35 mouse cellular contexts compared by ENCODE assay signal in the genomic region with DNA sequence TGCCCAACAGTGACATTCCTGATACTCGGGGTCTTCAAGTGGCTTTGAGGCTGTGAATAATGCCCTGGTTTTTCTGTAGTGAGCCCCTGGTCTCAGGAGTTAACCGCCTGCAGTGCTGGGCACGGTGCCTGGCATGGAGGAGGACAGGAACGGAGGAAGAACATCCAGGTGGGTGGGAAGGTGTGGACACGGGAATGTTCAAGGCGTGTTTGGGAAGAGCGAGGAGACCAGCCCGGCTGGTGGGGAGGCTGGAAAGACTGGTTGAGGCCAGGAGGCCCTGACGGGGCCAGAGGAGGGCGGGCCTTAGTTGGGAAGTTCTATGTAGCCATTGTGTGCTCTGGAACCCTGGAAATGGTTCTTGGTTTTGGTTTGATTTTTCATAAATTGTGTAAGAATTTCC.
"Had no signal": no experiment of that assay in that cellular context is flagged by ENCODE, and none has a peak within 500 bp of the region (broad histone marks: within the 10 kb centered on the region; RNA-seq: fewer than 3 reads in every experiment).

No protein-coding gene starts in this region.

- DNase-seq: heart, postnatal 10 days; heart, postnatal 14 days; heart, postnatal 36 days; heart, postnatal 4 days; kidney, adult 11 months; kidney, adult 18-20 months; kidney, adult 2 months; kidney, adult 8-10 months; kidney, adult 9 months; kidney, postnatal 10 days; kidney, postnatal 14 days; kidney, postnatal 25 days; kidney, postnatal 36 days; kidney, postnatal 4 days; layer of hippocampus, adult 9-11 months; layer of hippocampus, postnatal 36 days had no signal

- H3K4me2 ChIP-seq: heart, embryonic 11.5 days; heart, embryonic 12.5 days; heart, embryonic 13.5 days; heart, embryonic 15.5 days; hindbrain, embryonic 12.5 days; hindbrain, embryonic 13.5 days; hindbrain, embryonic 14.5 days; hindbrain, embryonic 15.5 days; intestine, embryonic 15.5 days; kidney, embryonic 15.5 days had no signal

- ATAC-seq: hindbrain, embryonic 16.5 days; hindbrain, postnatal 0 days; inflammation-experienced regulatory T-cells, adult 6 months; intestine, embryonic 15.5 days; intestine, embryonic 16.5 days; intestine, postnatal 0 days had no signal

- H3K4me1 ChIP-seq: heart, embryonic 12.5 days; hindbrain, embryonic 15.5 days had no signal

- H3K4me3 ChIP-seq: heart, embryonic 10.5 days; heart, embryonic 12.5 days; heart, embryonic 13.5 days; heart, embryonic 15.5 days; hindbrain, embryonic 10.5 days; hindbrain, embryonic 12.5 days; hindbrain, embryonic 13.5 days; hindbrain, embryonic 15.5 days; intestine, embryonic 15.5 days; kidney, embryonic 15.5 days; layer of hippocampus, adult 2 months had no signal

- H3K9me3 ChIP-seq: heart, embryonic 10.5 days; heart, embryonic 12.5 days; heart, embryonic 13.5 days; heart, embryonic 15.5 days; hindbrain, embryonic 10.5 days; hindbrain, embryonic 12.5 days; hindbrain, embryonic 13.5 days; hindbrain, embryonic 15.5 days; intestine, embryonic 15.5 days; kidney, embryonic 15.5 days had no signal

- H3K36me3 ChIP-seq: heart, embryonic 10.5 days; heart, embryonic 12.5 days; heart, embryonic 13.5 days; heart, embryonic 15.5 days; hindbrain, embryonic 10.5 days; hindbrain, embryonic 12.5 days; hindbrain, embryonic 13.5 days; hindbrain, embryonic 15.5 days; intestine, embryonic 15.5 days; kidney, embryonic 15.5 days had no signal

- H3K27ac ChIP-seq: heart, embryonic 10.5 days; heart, embryonic 13.5 days; heart, embryonic 15.5 days; hindbrain, embryonic 10.5 days; hindbrain, embryonic 12.5 days; hindbrain, embryonic 13.5 days; hindbrain, embryonic 14.5 days; hindbrain, embryonic 15.5 days; hindbrain, postnatal 0 days; intestine, embryonic 15.5 days; kidney, embryonic 15.5 days; kidney, postnatal 0 days; layer of hippocampus, adult 2 months had no signal

- H3K9ac ChIP-seq: heart, embryonic 12.5 days; heart, embryonic 13.5 days; heart, embryonic 15.5 days; hindbrain, embryonic 12.5 days; hindbrain, embryonic 13.5 days; hindbrain, embryonic 14.5 days; hindbrain, embryonic 15.5 days; intestine, embryonic 15.5 days; kidney, embryonic 15.5 days had no signal

- H3K27me3 ChIP-seq: hindbrain, embryonic 15.5 days; intestine, embryonic 15.5 days had no signal
